Mouse (Mus musculus): ENCODE measurements around the gene Hadha. TPM values are rescaled to one million over a fixed set of nuclear protein-coding genes. Genes with fewer than 3 reads are reported as not detected.

Hadha gene
- polyA plus RNA-seq, 1 experiment from 2014 or later: 124 TPM

GRCm38 (mm10) chr5:30112533-30113068, 42.4 kb downstream of the Hadha start:
- H3K36me3 ChIP-seq (ENCODE audit: insufficient read depth): peaks cover 7% of the 10 kb centered on the region; the same call in 1 of the 2 replicates
- TF ChIP-seq CTCF (IDR thresholded peaks at IDR 0.05; ENCODE audit: low read depth): 0 out of 2 replicates have a peak, but pooled peaks have one; percentile 14
- ATAC-seq (ENCODE audit: insufficient read depth): no peak
- peaks cover 55% of the 10 kb centered on the region for H3K27me3 ChIP-seq (ENCODE audit: insufficient read depth, low read length)
- no peaks in the 10 kb centered on the region; the same call in none of the 2 replicates for H3K4me1 ChIP-seq (ENCODE audit: insufficient read depth)
- H3K9me3 ChIP-seq (ENCODE audit: low read depth, low read length): no peaks in the 10 kb centered on the region
- H3K27ac ChIP-seq (ENCODE audit: low read depth): no peak overlapping the region
- no peak overlapping the region for H3K9ac ChIP-seq
- DNase-seq: no peak
- WGBS: 69% methylated on average over 3 of the region's 3 CpGs
- H3K4me3 ChIP-seq (ENCODE audit: low read depth, low read length): no peak overlapping the region
- H3K4me2 ChIP-seq: no peak overlapping the region

GRCm38 (mm10) chr5:30111771-30112170, 43.2 kb downstream of the Hadha start:
- Histone ChIP-seq H3K27me3 (ENCODE audit: insufficient read depth, low read length) (peaks cover 61% of the 10 kb centered on the region), H3K9me3 (ENCODE audit: low read depth, low read length) (no peaks in the 10 kb centered on the region), H3K4me1 (ENCODE audit: insufficient read depth) (no peaks in the 10 kb centered on the region; the same call in none of the 2 replicates), H3K4me2 (peak overlapping the region; percentile 56), H3K27ac (ENCODE audit: low read depth) (no peak overlapping the region), H3K36me3 (ENCODE audit: insufficient read depth) (0 out of 2 replicates have a peak, but pooled peaks cover 2% of the 10 kb centered on the region), H3K4me3 (ENCODE audit: low read depth, low read length) (no peak overlapping the region), H3K9ac (no peak overlapping the region)
- DNase-seq: no peak
- peak; percentile 25 for TF ChIP-seq CTCF (IDR thresholded peaks at IDR 0.05; ENCODE audit: low read depth)
- ATAC-seq (ENCODE audit: insufficient read depth): no peak
- 63% methylated on average over 3 of the region's 3 CpGs for WGBS

- Histone ChIP-seq H3K4me3 (ENCODE audit: low read depth, low read length) (peak overlapping the region; percentile 18), H3K27ac (ENCODE audit: low read depth) (no peak overlapping the region), H3K9me3 (ENCODE audit: low read depth, low read length) (no peaks in the 10 kb centered on the region), H3K36me3 (ENCODE audit: insufficient read depth) (no peaks in the 10 kb centered on the region), H3K27me3 (ENCODE audit: insufficient read depth, low read length) (peaks cover 68% of the 10 kb centered on the region), H3K4me1 (ENCODE audit: insufficient read depth) (no peaks in the 10 kb centered on the region; the same call in none of the 2 replicates), H3K4me2 (peak overlapping the region; percentile 56), H3K9ac (no peak overlapping the region)
- peak; percentile 59 for TF ChIP-seq CTCF (IDR thresholded peaks at IDR 0.05; ENCODE audit: low read depth)
- peak; percentile 78 for DNase-seq
- peak; percentile 32; the same call in 1 of the 2 replicates for ATAC-seq (ENCODE audit: insufficient read depth)
- WGBS: 3% methylated on average over 18 of the region's 18 CpGs
Measured at GRCm38 (mm10) chr5:30111126-30111525, 43.8 kb downstream of the Hadha start.

GRCm38 (mm10) chr5:30110371-30111060, 44.4 kb downstream of the Hadha start:
- Histone ChIP-seq H3K9me3 (ENCODE audit: low read depth, low read length) (no peaks in the 10 kb centered on the region), H3K36me3 (ENCODE audit: insufficient read depth) (no peaks in the 10 kb centered on the region), H3K27me3 (ENCODE audit: insufficient read depth, low read length) (peaks cover 68% of the 10 kb centered on the region), H3K9ac (no peak overlapping the region), H3K4me2 (peak overlapping the region; percentile 56), H3K4me3 (ENCODE audit: low read depth, low read length) (peak overlapping the region; percentile 18; the same call in 1 of the 2 replicates), H3K4me1 (ENCODE audit: insufficient read depth) (no peaks in the 10 kb centered on the region; the same call in none of the 2 replicates), H3K27ac (ENCODE audit: low read depth) (no peak overlapping the region)
- no peak for DNase-seq
- TF ChIP-seq CTCF (IDR thresholded peaks at IDR 0.05; ENCODE audit: low read depth): no peak
- no peak for ATAC-seq (ENCODE audit: insufficient read depth)
- 8% methylated on average over 22 of the region's 22 CpGs for WGBS

GRCm38 (mm10) chr5:30109899-30110298, 45.1 kb downstream of the Hadha start:
- Histone ChIP-seq H3K4me2 (no peak overlapping the region), H3K27me3 (ENCODE audit: insufficient read depth, low read length) (peaks cover 68% of the 10 kb centered on the region), H3K4me3 (ENCODE audit: low read depth, low read length) (no peak overlapping the region), H3K36me3 (ENCODE audit: insufficient read depth) (no peaks in the 10 kb centered on the region), H3K4me1 (ENCODE audit: insufficient read depth) (no peaks in the 10 kb centered on the region; the same call in none of the 2 replicates), H3K9me3 (ENCODE audit: low read depth, low read length) (no peaks in the 10 kb centered on the region), H3K9ac (no peak overlapping the region), H3K27ac (ENCODE audit: low read depth) (no peak overlapping the region)
- ATAC-seq (ENCODE audit: insufficient read depth) (no peak), DNase-seq (no peak)
- 51% methylated on average over 2 of the region's 2 CpGs for WGBS
- TF ChIP-seq CTCF (IDR thresholded peaks at IDR 0.05; ENCODE audit: low read depth): no peak

GRCm38 (mm10) chr5:30108233-30108632, 46.7 kb downstream of the Hadha start:
- Histone ChIP-seq H3K36me3 (ENCODE audit: insufficient read depth) (no peaks in the 10 kb centered on the region), H3K27me3 (ENCODE audit: insufficient read depth, low read length) (peaks cover 66% of the 10 kb centered on the region), H3K9ac (no peak overlapping the region), H3K4me3 (ENCODE audit: low read depth, low read length) (no peak overlapping the region), H3K9me3 (ENCODE audit: low read depth, low read length) (no peaks in the 10 kb centered on the region), H3K4me2 (no peak overlapping the region), H3K4me1 (ENCODE audit: insufficient read depth) (no peaks in the 10 kb centered on the region; the same call in none of the 2 replicates), H3K27ac (ENCODE audit: low read depth) (no peak overlapping the region)
- no peak for TF ChIP-seq CTCF (IDR thresholded peaks at IDR 0.05; ENCODE audit: low read depth)
- ATAC-seq (ENCODE audit: insufficient read depth) (no peak), DNase-seq (no peak)
- 81% methylated on average over 6 of the region's 6 CpGs for WGBS

GRCm38 (mm10) chr5:30107611-30108041, 47.3 kb downstream of the Hadha start:
- 9% methylated on average over 5 of the region's 5 CpGs for WGBS
- H3K36me3 ChIP-seq (ENCODE audit: insufficient read depth): no peaks in the 10 kb centered on the region
- H3K9ac ChIP-seq: no peak overlapping the region
- DNase-seq: no peak
- H3K9me3 ChIP-seq (ENCODE audit: low read depth, low read length): no peaks in the 10 kb centered on the region
- no peak overlapping the region for H3K4me2 ChIP-seq
- no peaks in the 10 kb centered on the region; the same call in none of the 2 replicates for H3K4me1 ChIP-seq (ENCODE audit: insufficient read depth)
- H3K27ac ChIP-seq (ENCODE audit: low read depth): no peak overlapping the region
- no peak overlapping the region for H3K4me3 ChIP-seq (ENCODE audit: low read depth, low read length)
- ATAC-seq (ENCODE audit: insufficient read depth): no peak
- TF ChIP-seq CTCF (IDR thresholded peaks at IDR 0.05; ENCODE audit: low read depth): no peak
- peaks cover 62% of the 10 kb centered on the region for H3K27me3 ChIP-seq (ENCODE audit: insufficient read depth, low read length)
